Mouse (Mus musculus) thymus, postnatal 36 days (tissue): ENCODE data around the gene Vmn1r64.
"Not testable (repeated sequence)": the region's sequence is repeated elsewhere in the genome, so short reads cannot be mapped to it uniquely, and the experiment has no call there.

Source experiments
- DNase-seq, 2 experiments: peaks; one replicate each; pipeline ENCODE4 v3.0.0; 2022; ENCODE audit warnings: mixed read lengths in 2 of 2

Vmn1r64 gene

DNA sequence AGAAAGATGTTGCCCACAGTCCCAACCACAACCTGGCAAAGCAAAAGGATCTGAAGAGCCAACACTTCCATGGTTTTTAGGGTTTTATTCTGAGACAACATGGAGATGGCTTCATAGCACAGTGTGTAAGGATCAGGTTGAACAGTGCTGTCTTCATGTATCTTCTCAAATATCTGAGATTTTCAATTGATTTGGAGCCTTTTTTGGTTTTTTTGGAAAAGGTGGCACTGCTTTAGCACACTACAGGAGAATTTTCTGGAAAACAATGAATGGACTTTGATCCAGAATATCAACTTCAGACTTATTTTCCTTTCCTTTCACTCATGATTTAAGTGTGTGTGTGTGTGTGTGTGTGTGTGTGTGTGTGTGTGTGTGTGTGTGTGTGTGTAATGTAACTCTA, at the start of gene Vmn1r64:
Gene Vmn1r64 (minus strand): TSS at position 101 of the 400 bp plus-strand sequence.
- DNase-seq = no peak

DNA sequence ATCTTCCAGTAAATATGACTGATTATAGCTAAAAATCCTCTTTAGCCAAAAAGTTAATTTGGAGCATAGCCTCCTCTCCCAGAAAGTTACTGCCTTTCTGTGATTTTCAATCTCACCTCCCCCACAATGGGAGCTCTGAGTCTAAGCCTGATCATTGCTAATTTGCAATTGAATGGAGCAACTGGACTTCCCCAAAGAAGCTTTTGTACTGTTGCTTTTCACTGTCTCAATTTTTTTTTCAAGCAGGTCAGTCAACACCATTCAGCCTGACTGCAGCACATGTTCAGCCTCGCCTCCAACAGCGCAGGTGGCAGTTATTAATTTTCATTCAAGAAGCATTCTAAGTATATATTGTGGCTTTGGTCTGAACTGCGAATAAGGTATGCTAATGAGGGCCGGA, 14.9 kb upstream of the Vmn1r64 start:
- no peak for DNase-seq

DNA sequence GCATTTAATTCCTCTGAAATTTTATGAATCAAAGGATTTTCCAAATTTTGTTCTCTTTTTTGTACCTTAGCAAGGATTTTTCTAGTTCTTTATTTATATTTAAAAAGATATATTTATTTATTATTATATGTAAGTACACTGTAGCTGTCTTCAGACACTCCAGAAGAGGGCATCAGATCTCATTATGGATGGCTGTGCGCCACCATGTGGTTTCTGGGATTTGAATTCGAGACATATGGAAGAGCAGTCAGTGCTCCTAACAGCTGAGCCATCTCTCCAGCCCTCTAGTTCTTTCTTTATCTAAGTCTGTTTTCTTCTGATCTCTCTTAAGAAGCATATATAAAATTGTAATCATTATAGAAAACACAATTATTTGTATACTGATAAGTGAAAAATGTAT, 12.9 kb upstream of the Vmn1r64 start:
- not testable (repeated sequence) for DNase-seq
